Mouse (Mus musculus): ENCODE data around the gene Themis2.
"Not testable (repeated sequence)": the region's sequence is repeated elsewhere in the genome, so short reads cannot be mapped to it uniquely, and the experiment has no call there.

Gene Themis2

DNA sequence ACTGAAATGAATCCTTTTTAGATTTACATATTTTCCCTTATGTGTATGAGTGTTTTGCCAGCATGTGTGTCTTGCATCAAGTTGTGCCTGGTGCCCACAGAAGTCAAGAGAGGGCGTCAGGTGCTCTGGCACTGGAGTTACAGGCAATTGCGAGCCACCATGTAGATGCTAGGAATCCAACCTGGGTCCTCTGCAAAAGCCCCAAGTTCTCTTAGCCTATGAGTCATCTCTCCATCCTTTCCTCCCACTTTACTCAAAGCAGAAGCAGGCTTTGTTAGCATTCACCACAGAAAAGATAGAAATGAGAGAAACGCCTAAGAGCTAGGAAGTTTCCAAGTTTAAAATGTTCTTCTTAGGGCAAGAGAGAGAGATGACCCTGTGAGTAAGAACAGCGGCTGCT lies 3.7 kb upstream of the Themis2 start:
- DNase-seq (ENCODE audit: low read depth, low spot score), result no peak

DNA sequence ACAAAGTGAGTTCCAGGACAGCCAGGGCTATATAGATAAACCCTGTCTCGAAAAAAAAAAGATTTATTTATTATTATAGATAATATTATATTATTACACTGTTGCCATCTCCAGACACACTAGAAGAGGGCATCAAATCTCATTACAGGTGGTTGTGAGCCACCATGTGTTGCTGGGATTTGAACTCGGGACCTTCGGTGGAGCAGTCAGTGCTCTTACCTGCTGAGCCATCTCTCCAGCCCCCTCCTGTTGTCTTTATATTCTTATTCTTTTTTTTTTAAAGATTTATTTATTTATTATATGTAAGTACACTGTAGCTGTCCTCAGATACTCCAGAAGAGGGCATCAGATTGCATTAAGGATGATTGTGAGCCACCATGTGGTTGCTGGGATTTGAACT lies 2.5 kb upstream of the Themis2 start:
- DNase-seq (ENCODE audit: low read depth, low spot score), result not testable (repeated sequence)

DNA sequence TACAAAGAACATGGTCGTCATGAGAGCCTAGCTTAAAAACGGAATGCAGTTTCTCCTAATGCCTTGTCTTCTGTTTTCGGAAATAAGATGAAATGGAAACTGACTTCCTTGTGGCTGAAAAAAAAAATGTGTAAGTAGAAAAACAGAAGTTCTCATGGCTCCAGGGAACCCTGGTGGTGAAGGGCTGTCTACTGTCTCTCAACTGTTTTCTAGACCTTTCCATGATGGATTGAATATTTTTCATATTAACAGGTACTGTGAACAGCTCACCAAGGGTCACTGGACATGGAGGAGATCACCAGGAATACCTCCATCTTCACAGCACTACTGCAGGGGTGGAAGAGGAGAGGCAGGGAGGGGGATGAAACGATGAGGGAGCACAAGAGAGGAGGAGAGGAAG lies 1.8 kb upstream of the Themis2 start:
- no peak for DNase-seq (ENCODE audit: low read depth, low spot score)

DNA sequence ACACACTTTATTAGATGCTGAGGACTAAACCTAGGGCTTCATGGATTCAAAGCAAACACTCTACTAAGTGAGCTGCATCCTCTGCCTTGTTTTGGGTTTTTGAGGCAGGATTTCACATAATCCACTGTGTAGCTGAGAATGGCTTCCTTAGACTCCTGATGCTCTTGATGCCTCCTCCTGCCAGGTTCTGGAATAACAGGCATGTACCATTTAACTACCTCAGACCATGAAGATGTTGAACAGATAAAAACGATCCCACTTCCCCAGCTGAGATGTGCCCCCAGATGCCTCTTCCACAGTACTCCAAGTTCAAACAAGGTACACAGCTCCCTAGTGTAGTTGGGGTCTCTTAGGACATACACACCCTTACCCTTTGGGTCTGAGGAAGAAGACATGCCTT lies 1.3 kb upstream of the Themis2 start:
- no peak for DNase-seq (ENCODE audit: low read depth, low spot score)

DNA sequence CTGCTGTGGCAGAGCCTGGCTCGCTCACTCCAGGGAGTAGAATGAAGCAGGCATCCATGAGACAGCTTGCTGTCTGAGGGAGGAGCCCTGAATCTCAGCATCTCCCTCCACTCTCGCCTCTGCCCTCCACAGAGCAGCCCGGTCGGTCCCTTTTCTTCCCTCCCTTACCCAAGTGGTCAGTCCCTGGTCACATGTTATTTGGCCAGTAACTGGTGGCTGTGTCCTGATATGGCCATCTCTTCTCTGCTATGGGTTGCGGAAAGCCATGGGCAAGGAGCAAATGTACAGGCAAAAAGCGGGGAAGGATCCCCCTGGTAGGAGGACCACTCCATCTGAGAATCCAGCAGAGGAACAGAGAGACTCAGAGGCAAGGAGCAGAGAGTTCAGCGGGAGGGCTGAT lies 1.0 kb downstream of the Themis2 start:
- DNase-seq (ENCODE audit: low read depth, low spot score), result no peak

DNA sequence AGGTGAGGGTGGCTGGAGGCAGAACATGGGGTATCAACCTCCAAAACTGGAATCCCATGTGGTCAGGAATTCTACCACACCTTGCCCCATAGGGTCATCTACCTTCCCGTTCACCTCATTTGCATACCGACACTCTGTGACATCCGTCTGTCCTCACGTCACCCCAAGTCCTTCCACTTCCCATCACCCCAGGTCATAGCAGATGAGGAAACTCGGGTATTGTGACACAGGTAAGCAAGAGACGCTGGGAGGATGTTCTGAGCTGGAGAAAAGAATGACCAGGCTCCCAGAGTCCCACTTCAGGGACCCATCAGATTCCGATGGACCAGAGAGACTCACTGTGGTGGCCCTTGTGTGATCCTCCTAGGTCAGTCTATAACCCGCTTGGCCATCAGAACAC lies 1.4 kb downstream of the Themis2 start:
- DNase-seq (ENCODE audit: low read depth, low spot score), result no peak

DNA sequence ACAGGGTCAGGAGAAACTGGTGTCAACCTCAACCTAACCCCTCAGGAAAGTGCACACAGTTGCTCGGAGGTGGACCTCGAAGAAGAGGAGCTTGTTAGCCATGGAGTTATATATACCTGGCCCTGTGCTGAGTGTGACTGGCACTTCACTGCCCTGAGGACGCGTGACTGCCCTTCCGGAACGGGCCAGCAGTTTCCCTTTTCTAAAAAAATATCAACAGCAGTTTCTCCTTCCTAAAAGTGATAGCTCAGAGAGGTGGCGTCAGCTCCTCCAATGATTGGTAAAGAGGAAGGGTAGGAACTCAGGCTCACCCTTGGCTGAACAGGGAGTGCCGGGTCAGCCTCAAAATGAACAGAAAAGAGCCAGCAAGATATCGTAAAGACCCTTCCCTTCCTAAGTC lies 2.2 kb downstream of the Themis2 start:
- no peak for DNase-seq (ENCODE audit: low read depth, low spot score)

DNA sequence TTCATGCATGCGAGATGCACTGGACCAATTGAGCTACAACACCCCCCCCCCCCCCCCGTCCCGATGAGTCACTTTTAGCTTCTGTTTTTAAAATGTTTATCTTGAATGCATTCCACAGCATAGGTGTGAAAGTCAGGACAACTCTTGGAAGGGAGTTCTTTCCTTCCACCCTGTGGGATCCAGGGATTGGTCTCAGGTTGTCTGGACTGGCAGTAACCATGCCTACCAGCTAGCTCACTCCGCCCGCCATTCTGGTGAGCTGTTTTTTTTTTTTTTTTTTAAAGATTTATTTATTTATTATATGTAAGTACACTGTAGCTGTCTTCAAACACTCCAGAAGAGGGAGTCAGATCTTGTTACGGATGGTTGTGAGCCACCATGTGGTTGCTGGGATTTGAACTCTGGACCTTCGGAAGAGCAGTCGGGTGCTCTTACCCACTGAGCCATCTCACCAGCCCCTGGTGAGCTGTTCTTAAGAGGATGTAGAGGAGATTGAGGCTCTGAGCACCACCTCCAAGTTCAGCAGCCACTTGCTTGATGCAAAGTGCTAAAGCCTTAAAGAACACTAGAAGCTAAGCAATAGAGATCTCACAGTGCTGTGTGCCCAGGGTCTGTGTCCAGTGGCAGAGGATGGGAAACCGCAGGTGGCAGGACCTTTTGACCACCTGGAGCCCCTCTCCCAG lies 2.7 kb downstream of the Themis2 start:
- not testable (repeated sequence) for DNase-seq (ENCODE audit: low read depth, low spot score)

DNA sequence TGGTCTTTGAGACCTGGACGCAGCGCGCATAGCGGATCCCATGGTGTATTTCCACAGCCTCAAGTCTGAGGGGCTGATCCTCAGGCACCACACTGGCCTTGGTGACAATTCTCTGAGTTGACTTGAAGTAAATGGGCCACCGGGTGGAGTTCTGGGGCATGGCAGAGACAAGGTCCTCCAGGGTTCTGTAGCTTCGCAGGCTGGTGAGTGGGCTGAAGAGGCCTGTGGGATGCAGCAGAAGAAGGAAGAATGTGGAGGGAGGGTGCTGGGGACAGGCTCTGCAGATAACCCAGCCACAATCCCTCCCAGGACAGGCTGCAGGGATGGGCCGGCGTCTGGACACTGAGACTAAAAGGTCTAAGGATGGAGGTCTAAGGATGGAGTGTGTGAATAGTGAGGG lies 6.5 kb downstream of the Themis2 start:
- DNase-seq (ENCODE audit: low read depth, low spot score), result no peak

DNA sequence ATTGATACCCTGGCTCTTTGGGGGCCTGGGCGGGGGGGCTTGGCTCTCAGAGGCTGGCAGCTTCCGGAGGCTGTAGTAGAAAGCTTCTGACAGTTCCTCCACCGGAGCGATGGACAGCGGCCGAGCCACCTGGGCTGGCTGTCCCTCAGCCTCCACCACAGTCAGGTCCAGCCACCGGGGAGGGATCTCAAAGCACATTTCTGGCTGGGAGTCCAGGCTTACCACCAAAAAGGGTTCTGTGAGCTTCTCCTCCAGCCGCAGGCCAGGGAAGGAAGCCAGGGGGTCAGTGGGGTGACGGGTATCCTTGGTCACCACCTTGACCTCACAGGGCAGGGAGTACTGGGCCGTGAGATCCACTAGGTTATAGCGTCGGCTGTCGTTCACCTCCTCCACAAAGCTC lies 11.0 kb downstream of the Themis2 start:
- no peak for DNase-seq (ENCODE audit: low read depth, low spot score)

DNA sequence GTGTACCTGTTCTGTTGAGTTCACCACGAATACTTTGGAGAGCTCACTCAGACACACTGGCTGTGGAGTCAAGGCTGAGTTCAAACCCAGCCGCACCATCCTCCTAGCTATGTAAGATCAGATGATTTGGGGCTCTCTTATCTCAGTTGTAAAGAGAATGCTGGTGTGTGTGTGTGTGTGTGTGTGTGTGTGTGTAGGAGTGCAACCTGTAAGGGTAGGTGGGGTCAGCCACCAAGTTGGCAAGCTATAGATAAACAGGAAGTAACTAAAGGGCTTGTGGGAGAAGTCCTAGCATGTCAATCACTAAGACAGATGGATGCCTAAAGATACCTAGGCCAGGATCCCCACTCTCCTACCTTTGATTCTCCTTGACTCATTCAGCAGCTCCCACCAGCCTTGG lies 12.5 kb downstream of the Themis2 start:
- no peak for DNase-seq (ENCODE audit: low read depth, low spot score)

DNA sequence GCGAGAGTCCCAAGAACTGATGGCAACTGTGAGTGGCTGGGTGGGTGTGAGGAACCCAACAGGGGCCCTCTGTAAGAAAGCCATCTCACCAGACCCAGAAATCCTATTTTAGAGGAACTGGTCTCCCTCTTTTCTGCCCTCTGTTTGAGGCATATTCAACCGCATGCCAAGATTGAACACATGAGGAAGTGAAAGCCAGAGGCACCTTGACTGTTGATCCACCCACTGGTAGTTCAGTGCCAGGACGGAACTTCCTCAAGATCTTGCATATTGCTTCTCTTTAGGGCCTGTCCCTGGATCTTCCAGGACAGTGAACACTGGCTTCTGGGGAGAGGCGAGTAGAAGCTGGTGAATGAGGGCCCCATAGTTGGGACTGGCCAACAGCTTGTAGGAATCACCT lies 15.9 kb downstream of the Themis2 start:
- DNase-seq (ENCODE audit: low read depth, low spot score), result no peak

DNA sequence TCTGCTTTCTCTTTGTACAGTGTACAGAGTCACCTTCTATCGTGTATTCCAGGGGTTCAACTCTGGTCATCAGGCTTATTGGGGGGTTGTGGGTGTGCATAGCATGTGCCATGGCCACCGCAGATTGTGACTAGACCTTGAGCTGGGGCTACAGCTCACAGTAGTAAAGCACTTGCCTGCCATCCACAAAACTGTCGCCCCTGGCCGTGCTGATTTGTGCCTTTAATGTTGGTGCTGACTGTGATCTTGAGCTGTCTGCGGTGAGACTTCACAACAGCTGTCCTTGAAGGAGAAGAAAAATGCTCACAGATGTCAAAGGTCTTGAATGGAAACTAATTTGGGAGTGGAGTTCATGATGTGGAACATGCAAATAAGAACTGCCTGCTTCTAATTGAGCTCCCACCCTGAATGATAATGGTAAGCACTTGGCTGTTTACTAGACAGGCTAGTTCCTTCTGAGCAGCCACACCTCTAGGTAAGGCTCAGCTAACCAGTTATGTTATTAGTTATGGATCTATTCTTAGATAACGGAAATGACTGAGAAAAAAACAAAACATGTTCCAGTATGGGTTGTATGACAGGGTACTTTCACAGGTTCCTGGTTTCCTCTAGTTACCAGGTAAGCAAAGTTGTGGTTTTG lies 17.5 kb downstream of the Themis2 start:
- DNase-seq (ENCODE audit: low read depth, low spot score), result no peak

DNA sequence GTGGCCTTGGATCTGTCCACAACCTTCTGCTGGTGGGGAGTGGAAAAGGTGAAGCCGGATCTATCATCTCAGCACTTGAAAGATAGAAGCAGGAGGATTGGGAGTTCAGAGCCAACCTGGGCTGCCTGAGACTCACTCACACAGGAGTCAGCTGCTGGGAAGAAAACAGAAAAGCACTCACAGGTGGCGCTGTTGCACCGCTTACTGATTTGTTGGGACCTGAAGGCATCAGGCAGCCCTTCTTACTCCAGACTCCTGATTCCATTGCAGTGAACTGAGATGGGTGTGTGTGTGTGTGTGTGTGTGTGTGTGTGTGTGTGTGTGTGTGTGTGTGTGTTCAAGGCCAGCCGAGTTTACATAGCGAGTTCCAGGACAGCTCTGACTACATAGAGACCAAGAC lies 19.4 kb downstream of the Themis2 start:
- no peak for DNase-seq (ENCODE audit: low read depth, low spot score)

DNA sequence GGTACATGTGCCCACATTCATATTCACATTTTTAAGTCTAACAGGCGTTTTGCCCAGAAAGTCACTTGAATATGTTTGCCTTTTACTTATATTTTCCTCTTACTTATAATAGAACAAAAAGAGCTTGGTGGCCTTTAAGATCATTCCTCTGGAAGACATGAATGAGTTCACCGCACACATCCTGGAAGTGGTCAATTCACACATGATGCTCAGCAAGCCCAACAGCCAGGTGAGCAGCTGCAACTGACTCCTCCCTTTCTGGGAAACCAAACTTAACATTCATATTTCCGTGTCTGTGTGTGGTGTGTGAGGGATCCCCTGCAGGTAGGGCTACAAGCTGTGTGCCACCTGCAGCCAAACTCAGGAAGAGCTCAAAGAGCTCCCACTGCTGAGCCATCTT lies 21.3 kb downstream of the Themis2 start:
- no peak for DNase-seq (ENCODE audit: low read depth, low spot score)

DNA sequence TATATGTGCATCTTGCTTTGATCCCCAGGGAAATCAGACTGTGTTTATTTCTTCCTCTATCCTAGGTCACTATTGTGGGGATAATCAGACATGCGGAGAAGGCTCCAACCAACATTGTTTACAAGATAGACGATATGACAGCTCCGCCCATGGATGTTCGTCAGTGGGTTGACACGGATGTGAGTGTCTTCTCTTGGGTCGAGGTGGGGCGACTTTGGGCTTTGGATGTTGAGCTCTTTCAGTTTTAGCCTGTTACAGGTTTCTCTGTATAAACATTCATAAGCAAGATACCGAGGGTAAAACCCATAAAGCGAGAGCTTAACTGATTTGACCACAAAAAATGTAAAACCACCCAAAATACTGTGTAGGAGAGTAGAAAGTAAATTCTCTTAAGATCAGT lies 24.4 kb downstream of the Themis2 start:
- DNase-seq (ENCODE audit: low read depth, low spot score), result no peak

DNA sequence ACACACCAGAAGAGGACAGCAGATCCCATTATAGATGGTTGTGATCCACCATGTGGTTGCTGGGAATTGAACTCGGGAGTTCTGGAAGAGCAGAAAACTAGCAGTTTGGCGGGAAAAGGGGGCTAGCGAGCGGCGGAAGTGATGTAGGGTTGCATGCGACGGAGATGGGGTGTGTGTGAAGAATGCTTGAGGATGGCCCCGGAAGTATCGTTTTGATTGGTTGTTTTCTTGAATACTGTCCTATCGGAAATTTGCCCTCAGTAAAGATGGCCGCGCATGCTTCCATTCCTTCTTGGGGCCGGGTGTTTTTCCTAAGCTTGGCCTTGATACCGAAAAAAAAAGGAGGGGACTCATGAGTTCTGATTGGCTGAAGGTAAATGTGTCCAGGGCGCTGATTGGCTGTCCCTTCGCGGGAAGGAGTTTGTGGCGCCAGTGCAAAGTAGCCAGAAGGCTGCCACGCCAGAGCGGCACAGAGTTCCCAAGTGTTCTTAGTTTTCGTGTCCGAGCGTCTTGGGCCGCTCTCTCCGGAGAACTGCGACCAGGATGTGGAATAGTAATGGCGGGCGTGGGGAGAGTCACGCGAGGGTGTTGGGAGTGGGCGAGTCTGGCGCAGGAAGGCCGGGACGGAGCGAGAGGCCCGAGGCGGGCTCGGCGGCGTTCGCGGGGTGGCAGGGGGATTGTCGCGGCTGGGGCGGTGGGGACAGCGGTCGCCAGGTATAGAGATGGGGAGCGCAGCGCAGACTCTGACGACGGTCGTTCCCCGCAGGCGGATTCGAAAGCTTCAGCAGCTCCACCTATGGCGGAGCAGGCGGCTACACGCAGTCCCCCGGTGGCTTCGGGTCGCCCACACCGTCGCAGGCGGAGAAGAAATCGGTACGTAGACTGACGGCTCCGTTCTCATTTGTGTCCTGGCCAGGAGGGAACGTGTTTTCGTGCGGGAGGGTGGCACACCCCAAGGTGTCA lies 28.0 kb downstream of the Themis2 start, which contains the start of gene Rpa2:
TSS of gene Rpa2 (plus strand) at position 419 of the 963 bp plus-strand sequence.
- DNase-seq (ENCODE audit: low read depth, low spot score), result peak; percentile 100

DNA sequence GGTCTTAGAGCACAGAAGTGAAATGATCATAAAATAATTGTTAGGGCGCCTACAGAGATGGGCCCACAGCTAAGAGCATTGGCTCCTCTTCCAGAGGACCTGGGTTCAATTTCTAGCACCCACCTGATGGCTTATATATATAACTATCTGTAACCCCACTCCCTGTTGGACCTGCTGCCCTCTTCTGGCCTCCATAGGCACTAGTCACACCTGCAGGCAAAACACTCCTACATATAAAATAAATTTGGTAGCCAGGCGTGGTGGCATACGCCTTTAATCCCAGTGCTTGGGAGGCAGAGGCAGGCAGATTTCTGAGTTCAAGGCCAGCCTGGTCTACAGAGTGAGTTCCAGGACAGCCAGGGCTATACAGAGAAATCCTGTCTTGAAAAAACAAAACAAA lies 33.1 kb downstream of the Themis2 start:
- not testable (repeated sequence) for DNase-seq (ENCODE audit: low read depth, low spot score)

DNA sequence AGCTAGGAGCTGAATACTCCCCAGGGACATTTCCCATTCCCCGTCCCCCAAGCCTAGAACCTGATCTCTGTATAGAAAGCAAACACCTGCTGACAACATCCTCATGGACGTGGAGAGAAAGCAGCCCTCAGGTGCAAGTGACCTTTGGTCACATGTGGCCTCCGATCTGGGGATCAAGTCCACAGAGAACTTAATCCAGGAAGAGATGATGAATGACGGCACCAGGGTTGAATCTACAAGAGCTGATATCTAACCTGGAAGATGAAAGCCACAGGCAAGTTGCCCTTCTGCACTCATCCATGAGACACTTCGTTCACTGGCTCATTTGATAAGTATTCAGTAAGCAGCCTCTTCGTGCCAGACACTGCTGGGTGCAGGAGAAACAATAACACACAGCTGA lies 33.6 kb downstream of the Themis2 start:
- DNase-seq (ENCODE audit: low read depth, low spot score), result no peak

DNA sequence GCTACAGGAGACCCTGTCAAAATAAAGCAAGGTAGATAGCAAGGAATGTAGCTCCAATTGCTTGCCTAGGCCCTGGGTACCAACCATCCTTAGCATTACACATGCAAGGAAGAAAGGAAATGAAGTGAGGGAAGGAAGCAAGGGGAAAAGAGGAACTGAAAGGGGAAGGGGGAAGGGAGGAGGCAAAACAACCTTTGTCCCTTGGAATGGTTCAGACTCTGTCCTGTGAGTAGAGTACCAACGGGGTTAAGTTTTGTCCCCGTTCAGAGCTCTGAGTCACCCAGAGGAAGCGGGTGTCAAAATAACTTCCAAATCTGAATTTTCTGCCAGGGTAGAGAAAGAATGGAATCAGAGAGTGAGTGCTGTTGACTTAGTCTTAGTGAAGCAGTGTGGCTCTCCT lies 35.9 kb downstream of the Themis2 start:
- DNase-seq (ENCODE audit: low read depth, low spot score), result no peak

DNA sequence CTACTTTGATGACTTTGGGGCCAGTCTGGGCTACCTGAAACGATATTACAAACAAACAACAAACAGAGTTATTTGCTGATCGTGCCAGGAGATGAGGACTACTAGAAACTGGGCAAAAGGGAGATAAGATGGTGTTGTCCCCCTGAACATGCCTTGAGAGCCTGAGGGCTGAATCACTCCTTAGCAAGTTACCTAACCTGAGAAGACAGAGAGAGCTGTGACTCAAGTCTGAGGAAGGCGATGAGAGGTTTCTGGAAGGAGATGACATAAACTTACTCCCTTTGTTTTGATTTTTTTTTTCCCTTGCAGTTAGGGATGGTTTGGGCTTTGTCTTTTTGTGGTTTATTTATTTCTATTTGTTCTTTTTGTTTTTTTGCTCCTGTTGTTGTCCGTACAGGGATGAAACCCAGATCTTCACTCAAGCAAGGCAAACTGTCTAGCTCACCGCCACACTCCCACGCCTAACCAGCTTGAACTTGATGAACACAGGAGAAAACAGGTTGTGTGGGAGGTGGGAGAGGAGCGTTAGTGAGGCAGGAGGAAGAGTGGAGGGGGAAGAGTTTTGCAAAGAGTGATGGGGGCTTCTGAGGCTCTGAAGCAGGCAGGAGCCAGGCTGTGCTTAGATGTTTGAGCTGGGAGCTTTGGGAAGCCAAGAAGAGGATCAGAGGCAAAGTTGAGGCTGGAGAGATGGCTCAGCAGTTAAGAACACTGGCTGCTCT lies 38.4 kb downstream of the Themis2 start:
- DNase-seq (ENCODE audit: low read depth, low spot score), result no peak

DNA sequence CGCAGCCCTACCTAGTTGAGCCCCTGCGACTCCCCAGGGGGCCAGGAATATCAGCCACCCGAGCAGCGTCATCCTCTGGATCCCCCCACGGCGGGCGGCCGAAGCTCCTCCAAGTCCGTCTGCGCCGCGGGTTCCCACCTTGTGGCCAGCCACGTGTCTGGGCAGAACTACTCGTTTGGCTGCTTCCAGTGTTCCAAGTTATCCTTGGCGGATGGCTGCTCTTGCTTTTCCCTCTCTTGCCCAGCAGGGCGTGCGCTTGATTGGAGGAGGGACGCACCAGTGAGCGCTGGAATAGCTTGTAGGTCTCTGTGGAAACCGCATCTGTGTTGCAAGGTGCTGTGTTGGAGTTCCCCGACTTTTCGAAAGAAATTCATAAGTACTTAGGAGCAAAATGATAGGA lies 39.2 kb downstream of the Themis2 start, which contains the start of gene Smpdl3b:
TSS of gene Smpdl3b (minus strand) at position 279 of the 400 bp plus-strand sequence.
- peak; percentile 62 for DNase-seq (ENCODE audit: low read depth, low spot score)

All from telencephalon, adult 2 months (tissue).